Mouse (Mus musculus): ENCODE measurements around the gene Slc4a8.
A peak's percentile ranks its signal among the peaks of the same experiment; 100 is the strongest.
"Not testable (repeated sequence)": the region's sequence is repeated elsewhere in the genome, so short reads cannot be mapped to it uniquely, and the experiment has no call there.

Slc4a8 gene

GRCm38 (mm10) chr15:100773859-100774258, 12.3 kb downstream of the Slc4a8 start:
- not testable (repeated sequence) for DNase-seq (ENCODE audit: low spot score)

GRCm38 (mm10) chr15:100775189-100776166, 13.9 kb downstream of the Slc4a8 start:
- no peak for DNase-seq (ENCODE audit: low spot score)

- DNase-seq (ENCODE audit: low spot score): peak; percentile 79
These were observed 14.9 kb downstream of the Slc4a8 start for GRCm38 (mm10) chr15:100776424-100776823.

GRCm38 (mm10) chr15:100777020-100778016, 15.8 kb downstream of the Slc4a8 start:
- no peak for DNase-seq (ENCODE audit: low spot score)

GRCm38 (mm10) chr15:100779896-100780295, 18.3 kb downstream of the Slc4a8 start:
- no peak for DNase-seq (ENCODE audit: low spot score)

GRCm38 (mm10) chr15:100783244-100783987, 21.9 kb downstream of the Slc4a8 start:
- DNase-seq (ENCODE audit: low spot score): no peak

- no peak for DNase-seq (ENCODE audit: low spot score)
These were observed 28.7 kb downstream of the Slc4a8 start for GRCm38 (mm10) chr15:100790219-100790618.

GRCm38 (mm10) chr15:100792324-100792723, 30.8 kb downstream of the Slc4a8 start:
- no peak for DNase-seq (ENCODE audit: low spot score)

- no peak for DNase-seq (ENCODE audit: low spot score)
These were observed 39.4 kb downstream of the Slc4a8 start for GRCm38 (mm10) chr15:100800914-100801313.

- DNase-seq (ENCODE audit: low spot score): no peak
These were observed 46.5 kb downstream of the Slc4a8 start for GRCm38 (mm10) chr15:100808062-100808461.

GRCm38 (mm10) chr15:100808484-100808883, 46.9 kb downstream of the Slc4a8 start:
- no peak for DNase-seq (ENCODE audit: low spot score)

GRCm38 (mm10) chr15:100810243-100810642, 48.7 kb downstream of the Slc4a8 start:
- DNase-seq (ENCODE audit: low spot score): no peak

- peak; percentile 51 for DNase-seq (ENCODE audit: low spot score)
These were observed 52.0 kb downstream of the Slc4a8 start for GRCm38 (mm10) chr15:100813501-100813900.

GRCm38 (mm10) chr15:100814066-100814465, 52.5 kb downstream of the Slc4a8 start:
- peak; percentile 16 for DNase-seq (ENCODE audit: low spot score)

GRCm38 (mm10) chr15:100815310-100815709, 53.8 kb downstream of the Slc4a8 start:
- no peak for DNase-seq (ENCODE audit: low spot score)

- no peak for DNase-seq (ENCODE audit: low spot score)
These were observed 57.3 kb downstream of the Slc4a8 start for GRCm38 (mm10) chr15:100818860-100819259.

GRCm38 (mm10) chr15:100821824-100822223, 60.3 kb downstream of the Slc4a8 start:
- no peak for DNase-seq (ENCODE audit: low spot score)

- not testable (repeated sequence) for DNase-seq (ENCODE audit: low spot score)
These were observed 60.8 kb downstream of the Slc4a8 start for GRCm38 (mm10) chr15:100822370-100822769.

- no peak for DNase-seq (ENCODE audit: low spot score)
These were observed 63.8 kb downstream of the Slc4a8 start for GRCm38 (mm10) chr15:100825249-100825856.

- DNase-seq (ENCODE audit: low spot score): no peak
These were observed 64.5 kb downstream of the Slc4a8 start for GRCm38 (mm10) chr15:100826076-100826475.

GRCm38 (mm10) chr15:100829775-100830174, 68.2 kb downstream of the Slc4a8 start:
- DNase-seq (ENCODE audit: low spot score): no peak
